Mouse (Mus musculus) hindbrain, embryonic 11.5 days (tissue): ENCODE results near the gene Zbtb20. TPM values are rescaled to one million over a fixed set of nuclear protein-coding genes. Genes with fewer than 3 reads are reported as not detected.

ENCODE experiments used
- ATAC-seq: fragments of 200-750 bp; cut with Nextera tagmentation; 2 replicates; pipeline ENCODE4 v1.8.0; 2017; ENCODE audit warnings: mild to moderate bottlenecking, moderate TSS enrichment, moderate library complexity; ENCODE audit not compliant: low FRiP score
- DNase-seq: peaks from one replicate; pipeline ENCODE4 v3.0.0-alpha.2; 2015; ENCODE audit warnings: low spot score
- H3K27ac ChIP-seq: fragments of 300-500 bp; sonication (generic); 2 replicates; pipeline ENCODE4 v1.5.1; 2014; ENCODE audit warnings: mild to moderate bottlenecking, low read depth, low read length
- H3K27me3 ChIP-seq: fragments of 300-500 bp; sonication (generic); 2 replicates; pipeline ENCODE4 v1.6.1; 2014; ENCODE audit warnings: mild to moderate bottlenecking, low read length, moderate library complexity, mixed read lengths; ENCODE audit not compliant: control insufficient read depth, insufficient read depth
- H3K36me3 ChIP-seq: fragments of 300-500 bp; sonication (generic); 2 replicates; pipeline ENCODE4 v1.6.1; 2014; ENCODE audit warnings: mild to moderate bottlenecking, low read length, moderate library complexity, mixed read lengths; ENCODE audit not compliant: control insufficient read depth, insufficient read depth
- H3K4me1 ChIP-seq: fragments of 300-500 bp; sonication (generic); replicated peaks from 2 replicates; pipeline ENCODE4 v1.6.1; 2014; ENCODE audit warnings: low read length, mixed read lengths; ENCODE audit not compliant: control insufficient read depth, insufficient read depth
- H3K4me2 ChIP-seq: fragments of 300-500 bp; sonication (generic); replicated peaks from 2 replicates; pipeline ENCODE4 v1.6.1; 2014; ENCODE audit warnings: mild to moderate bottlenecking, low read depth, low read length
- H3K4me3 ChIP-seq: fragments of 300-500 bp; sonication (generic); 2 replicates; pipeline ENCODE4 v1.5.1; 2014; ENCODE audit warnings: low read depth, low read length
- H3K9ac ChIP-seq: fragments of 300-500 bp; sonication (generic); 2 replicates; pipeline ENCODE4 v1.6.1; 2014; ENCODE audit warnings: low read depth, low read length
- H3K9me3 ChIP-seq: fragments of 300-500 bp; sonication (generic); 2 replicates; pipeline ENCODE4 v1.6.1; 2016; ENCODE audit warnings: low read length; ENCODE audit not compliant: control insufficient read depth
- WGBS: fragments of 180-500 bp; shearing (Covaris S2); extraction: QIAGEN DNeasy Blood & Tissue Kit; methylation state at CpG from one replicate; pipeline ENCODE4 v1.1.7; 2014; 5-methylcytosine and 5-hydroxymethylcytosine counted together
- polyA plus RNA-seq: library from polyadenylated mRNA; unstranded; fragments of >200 nt; fragmentation: Nextera tagmentation; extraction: Ambion mirVana; gene quantifications from 2 replicates; pipeline ENCODE4 v1.2.1, GENCODE M21; 2014

The Zbtb20 gene
- polyA plus RNA-seq, 1 experiment from 2014 or later = 64.1 TPM

- WGBS = 32% methylated on average over 1 of the region's 1 CpGs
- H3K4me1 ChIP-seq = peaks cover 8% of the 10 kb centered on the region
- H3K36me3 ChIP-seq = no peaks in the 10 kb centered on the region
- ATAC-seq = no peak
- no peaks in the 10 kb centered on the region for H3K9me3 ChIP-seq
- peak overlapping the region; percentile 70 for H3K9ac ChIP-seq
- H3K27ac ChIP-seq = peak overlapping the region; percentile 94
- peak overlapping the region; percentile 51 for H3K4me3 ChIP-seq
- peak; percentile 34 for DNase-seq
- H3K4me2 ChIP-seq = peak overlapping the region; percentile 56
- no peaks in the 10 kb centered on the region for H3K27me3 ChIP-seq
Observed at GRCm38 (mm10) chr16:43504556-43504955, 628.9 kb downstream of the Zbtb20 start.

GRCm38 (mm10) chr16:43505314-43505950 lies 629.8 kb downstream of the Zbtb20 start:
- Histone ChIP-seq H3K9ac (peak overlapping the region; percentile 54; the same call in 1 of the 2 replicates), H3K4me1 (peaks cover 8% of the 10 kb centered on the region), H3K27me3 (no peaks in the 10 kb centered on the region), H3K4me2 (peak overlapping the region; percentile 56), H3K9me3 (no peaks in the 10 kb centered on the region), H3K4me3 (peak overlapping the region; percentile 51), H3K27ac (peak overlapping the region; percentile 2; the same call in 1 of the 2 replicates), H3K36me3 (no peaks in the 10 kb centered on the region)
- DNase-seq = peak; percentile 41
- ATAC-seq = no peak
- WGBS = 40% methylated on average over 9 of the region's 9 CpGs

GRCm38 (mm10) chr16:43506189-43506751 lies 630.6 kb downstream of the Zbtb20 start:
- Histone ChIP-seq H3K4me3 (peak overlapping the region; percentile 51), H3K27ac (peak overlapping the region; percentile 2), H3K36me3 (no peaks in the 10 kb centered on the region), H3K4me2 (peak overlapping the region; percentile 56), H3K4me1 (peaks cover 8% of the 10 kb centered on the region), H3K9me3 (no peaks in the 10 kb centered on the region), H3K27me3 (no peaks in the 10 kb centered on the region), H3K9ac (peak overlapping the region; percentile 54)
- ATAC-seq (no peak), DNase-seq (peak; percentile 17)
- WGBS = 26% methylated on average over 9 of the region's 9 CpGs

GRCm38 (mm10) chr16:43506771-43507405 lies 631.2 kb downstream of the Zbtb20 start:
- peak overlapping the region; percentile 51 for H3K4me3 ChIP-seq
- H3K4me1 ChIP-seq = peaks cover 8% of the 10 kb centered on the region
- H3K27me3 ChIP-seq = no peaks in the 10 kb centered on the region
- no peaks in the 10 kb centered on the region for H3K36me3 ChIP-seq
- H3K4me2 ChIP-seq = peak overlapping the region; percentile 56
- 32% methylated on average over 10 of the region's 10 CpGs for WGBS
- DNase-seq (no peak), ATAC-seq (no peak)
- H3K9me3 ChIP-seq = no peaks in the 10 kb centered on the region
- no peak overlapping the region; the same call in 1 of the 2 replicates for H3K27ac ChIP-seq
- peak overlapping the region; percentile 54 for H3K9ac ChIP-seq

- no peak overlapping the region for H3K4me2 ChIP-seq
- DNase-seq (no peak), ATAC-seq (no peak)
- WGBS = 84% methylated on average over 9 of the region's 9 CpGs
- H3K4me1 ChIP-seq = peaks cover 3% of the 10 kb centered on the region; the same call in 1 of the 2 replicates
- no peak overlapping the region for H3K9ac ChIP-seq
- no peaks in the 10 kb centered on the region for H3K27me3 ChIP-seq
- H3K9me3 ChIP-seq = no peaks in the 10 kb centered on the region
- no peak overlapping the region for H3K27ac ChIP-seq
- H3K4me3 ChIP-seq = no peak overlapping the region
- H3K36me3 ChIP-seq = no peaks in the 10 kb centered on the region
Observed at GRCm38 (mm10) chr16:43508166-43508998, 632.7 kb downstream of the Zbtb20 start.

GRCm38 (mm10) chr16:43510516-43510915 lies 634.8 kb downstream of the Zbtb20 start:
- H3K36me3 ChIP-seq = no peaks in the 10 kb centered on the region
- no peak overlapping the region for H3K4me2 ChIP-seq
- 70% methylated on average over 5 of the region's 5 CpGs for WGBS
- no peaks in the 10 kb centered on the region for H3K9me3 ChIP-seq
- no peak overlapping the region for H3K27ac ChIP-seq
- peaks cover 3% of the 10 kb centered on the region; the same call in 1 of the 2 replicates for H3K4me1 ChIP-seq
- H3K27me3 ChIP-seq = no peaks in the 10 kb centered on the region
- DNase-seq (no peak), ATAC-seq (no peak)
- no peak overlapping the region for H3K9ac ChIP-seq
- no peak overlapping the region for H3K4me3 ChIP-seq

GRCm38 (mm10) chr16:43511531-43511930 lies 635.9 kb downstream of the Zbtb20 start:
- H3K9me3 ChIP-seq = no peaks in the 10 kb centered on the region
- H3K36me3 ChIP-seq = no peaks in the 10 kb centered on the region
- no peak for ATAC-seq
- H3K27ac ChIP-seq = no peak overlapping the region
- H3K4me2 ChIP-seq = no peak overlapping the region
- H3K4me3 ChIP-seq = no peak overlapping the region
- no peak overlapping the region for H3K9ac ChIP-seq
- no peaks in the 10 kb centered on the region for H3K4me1 ChIP-seq
- WGBS = 94% methylated on average over 4 of the region's 4 CpGs
- no peak for DNase-seq
- no peaks in the 10 kb centered on the region for H3K27me3 ChIP-seq

- Histone ChIP-seq H3K27me3 (no peaks in the 10 kb centered on the region), H3K4me2 (no peak overlapping the region), H3K9ac (no peak overlapping the region), H3K27ac (no peak overlapping the region), H3K9me3 (no peaks in the 10 kb centered on the region), H3K36me3 (no peaks in the 10 kb centered on the region), H3K4me1 (no peaks in the 10 kb centered on the region), H3K4me3 (no peak overlapping the region)
- 85% methylated on average over 5 of the region's 5 CpGs for WGBS
- DNase-seq (no peak), ATAC-seq (no peak)
Observed at GRCm38 (mm10) chr16:43513933-43514332, 638.3 kb downstream of the Zbtb20 start.
